Mouse (Mus musculus) heart, postnatal 0 days (tissue): ENCODE measurements around the gene Map2k2. TPM values are rescaled to one million over a fixed set of nuclear protein-coding genes. Genes with fewer than 3 reads are reported as not detected.

ENCODE experiments used
- ATAC-seq: fragments of 200-750 bp; cut with Nextera tagmentation; 2 replicates; pipeline ENCODE4 v1.8.0; 2017; ENCODE audit warnings: low read depth, moderate number of reproducible peaks, moderate library complexity; ENCODE audit not compliant: insufficient read depth
- DNase-seq: peaks from one replicate; pipeline ENCODE4 v3.0.0-alpha.2; 2016; ENCODE audit warnings: low spot score
- H3K27ac ChIP-seq: fragments of 300-500 bp; sonication (generic); 2 replicates; pipeline ENCODE4 v1.5.1; 2014; ENCODE audit warnings: low read depth, mild to moderate bottlenecking
- H3K27me3 ChIP-seq: fragments of 300-500 bp; sonication (generic); 2 replicates; pipeline ENCODE4 v1.6.1; 2014; ENCODE audit warnings: low read length, mixed read lengths; ENCODE audit not compliant: control insufficient read depth, insufficient read depth
- H3K36me3 ChIP-seq: fragments of 300-500 bp; sonication (generic); replicated peaks from 2 replicates; pipeline ENCODE4 v1.6.1; 2014; ENCODE audit warnings: low read length, mixed read lengths; ENCODE audit not compliant: control insufficient read depth, insufficient read depth
- H3K4me1 ChIP-seq: fragments of 300-500 bp; sonication (generic); 2 replicates; pipeline ENCODE4 v1.6.1; 2014; ENCODE audit warnings: antibody characterized with exemption; ENCODE audit not compliant: control insufficient read depth, insufficient read depth
- H3K4me2 ChIP-seq: fragments of 300-500 bp; sonication (generic); 2 replicates; pipeline ENCODE4 v1.6.1; 2014; ENCODE audit warnings: low read depth, mild to moderate bottlenecking, low read length, moderate library complexity
- H3K4me3 ChIP-seq: fragments of 300-500 bp; sonication (generic); 2 replicates; pipeline ENCODE4 v1.5.1; 2014; ENCODE audit warnings: low read depth, low read length
- H3K9ac ChIP-seq: fragments of 300-500 bp; sonication (generic); replicated peaks from 2 replicates; pipeline ENCODE4 v1.6.1; 2014; ENCODE audit warnings: low read depth, low read length, mixed read lengths
- H3K9me3 ChIP-seq: fragments of 300-500 bp; sonication (generic); replicated peaks from 2 replicates; pipeline ENCODE4 v1.6.1; 2016; ENCODE audit warnings: low read length; ENCODE audit not compliant: control insufficient read depth
- CTCF ChIP-seq: IDR thresholded peaks from 2 replicates; pipeline ENCODE4 v1.5.1; 2016; ENCODE audit warnings: antibody characterized with exemption, control low read depth, low read depth
- EP300 ChIP-seq: IDR thresholded peaks from 2 replicates; pipeline ENCODE4 v1.6.1; 2016; ENCODE audit warnings: antibody characterized with exemption, low read depth
- WGBS: fragments of 180-500 bp; shearing (Covaris S2); extraction: QIAGEN DNeasy Blood & Tissue Kit; methylation state at CpG from one replicate; pipeline ENCODE4 v1.1.7; 2014; 5-methylcytosine and 5-hydroxymethylcytosine counted together
- polyA plus RNA-seq: library from polyadenylated mRNA; unstranded; fragments of >200 nt; fragmentation: Nextera tagmentation; extraction: Ambion mirVana; gene quantifications from 2 replicates; pipeline ENCODE4 v1.2.1, GENCODE M21; 2015
- total RNA-seq: library from RNA; depleted of rRNA; stranded (reverse); fragments of >200 nt; gene quantifications from 2 replicates; pipeline ENCODE4 v1.2.3, GENCODE M21; 2014; ENCODE audit warnings: low replicate concordance

The Map2k2 gene
- total and polyA plus RNA-seq, 2 experiments from 2014 or later, result 133 to 208 TPM

GRCm38 (mm10) chr10:81175936-81176465 is 70.3 kb downstream of the Map2k2 start:
- H3K27ac ChIP-seq, result peak overlapping the region; percentile 95
- ATAC-seq (peak; percentile 4; the same call in 1 of the 2 replicates), DNase-seq (no peak)
- no peaks in the 10 kb centered on the region for H3K27me3 ChIP-seq
- TF ChIP-seq EP300 (no peak), CTCF (no peak)
- 0 out of 2 replicates have a peak overlapping the region, but pooled peaks have one; percentile 8 for H3K9ac ChIP-seq
- H3K36me3 ChIP-seq, result peaks cover 37% of the 10 kb centered on the region
- no peaks in the 10 kb centered on the region for H3K9me3 ChIP-seq
- peak overlapping the region; percentile 88 for H3K4me3 ChIP-seq
- 6% methylated on average over 13 of the region's 13 CpGs for WGBS
- peak overlapping the region; percentile 56 for H3K4me2 ChIP-seq
- peaks cover 20% of the 10 kb centered on the region for H3K4me1 ChIP-seq

GRCm38 (mm10) chr10:81176466-81177271 is 71.0 kb downstream of the Map2k2 start, which contains the start of gene Eef2:
Eef2 (plus strand) TSS chr10:81176631.
- peaks cover 20% of the 10 kb centered on the region for H3K4me1 ChIP-seq
- H3K9me3 ChIP-seq, result no peaks in the 10 kb centered on the region
- WGBS, result under 1% methylated on average over 77 of the region's 77 CpGs
- H3K4me3 ChIP-seq, result peak within 1 kb of the TSS; percentile 88
- peaks cover 44% of the 10 kb centered on the region for H3K36me3 ChIP-seq
- peak within 1 kb of the TSS; percentile 96 for H3K9ac ChIP-seq
- peak within 1 kb of the TSS; percentile 95 for H3K27ac ChIP-seq
- DNase-seq (peak; percentile 95), ATAC-seq (peak; percentile 85)
- H3K4me2 ChIP-seq, result peak within 1 kb of the TSS; percentile 89
- TF ChIP-seq EP300, result peak; percentile 94
- no peak for TF ChIP-seq CTCF
- H3K27me3 ChIP-seq, result no peaks in the 10 kb centered on the region

- DNase-seq (peak; percentile 11), ATAC-seq (no peak)
- no peak for TF ChIP-seq CTCF
- no peak for TF ChIP-seq EP300
- peak overlapping the region; percentile 88 for H3K4me3 ChIP-seq
- H3K9me3 ChIP-seq, result no peaks in the 10 kb centered on the region
- peak overlapping the region; percentile 95 for H3K27ac ChIP-seq
- peaks cover 52% of the 10 kb centered on the region for H3K36me3 ChIP-seq
- H3K4me2 ChIP-seq, result peak overlapping the region; percentile 89
- 3% methylated on average over 16 of the region's 16 CpGs for WGBS
- no peaks in the 10 kb centered on the region for H3K27me3 ChIP-seq
- H3K4me1 ChIP-seq, result peaks cover 20% of the 10 kb centered on the region
- H3K9ac ChIP-seq, result peak overlapping the region; percentile 96
These were observed 71.8 kb downstream of the Map2k2 start for GRCm38 (mm10) chr10:81177491-81177925.

GRCm38 (mm10) chr10:81177958-81178712 is 72.4 kb downstream of the Map2k2 start:
- no peaks in the 10 kb centered on the region for H3K27me3 ChIP-seq
- H3K4me2 ChIP-seq, result peak overlapping the region; percentile 89
- ATAC-seq (no peak), DNase-seq (peak; percentile 5)
- peak overlapping the region; percentile 96 for H3K9ac ChIP-seq
- TF ChIP-seq EP300 (no peak), CTCF (no peak)
- peaks cover 20% of the 10 kb centered on the region for H3K4me1 ChIP-seq
- peaks cover 52% of the 10 kb centered on the region for H3K36me3 ChIP-seq
- 0 out of 2 replicates have a peak overlapping the region, but pooled peaks have one; percentile 95 for H3K27ac ChIP-seq
- no peaks in the 10 kb centered on the region for H3K9me3 ChIP-seq
- WGBS, result 42% methylated on average over 14 of the region's 14 CpGs
- peak overlapping the region; percentile 88 for H3K4me3 ChIP-seq

- no peak overlapping the region for H3K9ac ChIP-seq
- TF ChIP-seq CTCF (no peak), EP300 (no peak)
- DNase-seq (no peak), ATAC-seq (no peak)
- no peak overlapping the region for H3K4me3 ChIP-seq
- H3K4me2 ChIP-seq, result no peak overlapping the region
- H3K9me3 ChIP-seq, result no peaks in the 10 kb centered on the region
- no peaks in the 10 kb centered on the region for H3K27me3 ChIP-seq
- peaks cover 52% of the 10 kb centered on the region for H3K36me3 ChIP-seq
- 86% methylated on average over 11 of the region's 11 CpGs for WGBS
- 0 out of 2 replicates have a peak overlapping the region, but pooled peaks have one; percentile 19 for H3K27ac ChIP-seq
- H3K4me1 ChIP-seq, result peaks cover 22% of the 10 kb centered on the region
These were observed 73.2 kb downstream of the Map2k2 start for GRCm38 (mm10) chr10:81178927-81179326.
